Mouse (Mus musculus): ENCODE measurements at regions not wholly inside any gene's neighbourhood (a gene's known extent, or its start where the extent isn't known, plus 50 kb on each side); places are given as distances from the start of the nearest gene placed in this dataset.

DNA sequence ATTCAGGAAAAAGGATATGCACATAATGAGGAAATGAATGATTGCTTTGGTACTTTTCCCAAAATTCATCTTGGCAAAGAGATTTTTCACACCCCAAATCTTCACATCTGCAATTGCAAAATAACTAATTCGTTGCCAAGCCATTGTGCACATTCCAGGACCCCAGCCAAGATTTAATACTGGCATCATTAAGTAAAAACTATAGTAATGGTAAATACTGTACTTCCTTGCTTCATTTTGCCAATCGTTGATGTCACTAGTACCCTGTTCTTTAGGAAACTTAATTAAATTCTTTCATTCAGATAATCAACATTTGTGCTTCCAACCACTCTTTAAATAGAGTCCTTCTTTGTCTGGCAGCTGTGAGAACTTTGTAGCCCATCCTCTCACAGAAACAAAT is 303.6 kb downstream of the Arl4a start:
- Histone ChIP-seq H3K4me3 (ENCODE audit: low read depth, low read length) (no peak overlapping the region), H3K27ac (replicated peaks; ENCODE audit: low read depth, low read length) (no peak overlapping the region), H3K4me1 (ENCODE audit: control insufficient read depth, insufficient read depth, low read length) (no peaks in the 10 kb centered on the region), H3K9ac (ENCODE audit: low read length) (no peak overlapping the region), H3K27me3 (ENCODE audit: control insufficient read depth, insufficient read depth, low read length) (no peaks in the 10 kb centered on the region), H3K4me2 (ENCODE audit: low read depth, severe bottlenecking) (no peak overlapping the region), H3K36me3 (ENCODE audit: control insufficient read depth, insufficient read depth, low read length) (no peaks in the 10 kb centered on the region), H3K9me3 (ENCODE audit: control insufficient read depth, low read length) (no peaks in the 10 kb centered on the region)
- ATAC-seq (ENCODE audit: insufficient number of reproducible peaks, low FRiP score, low TSS enrichment, low read depth): no peak
- DNase-seq (ENCODE audit: low spot score): no peak
- 84% methylated on average over 2 of the region's 2 CpGs for WGBS

- Histone ChIP-seq H3K27ac (replicated peaks; ENCODE audit: low read depth, low read length) (no peak overlapping the region), H3K4me3 (ENCODE audit: low read depth, low read length) (no peak overlapping the region), H3K27me3 (ENCODE audit: control insufficient read depth, insufficient read depth, low read length) (no peaks in the 10 kb centered on the region), H3K36me3 (ENCODE audit: control insufficient read depth, insufficient read depth, low read length) (no peaks in the 10 kb centered on the region), H3K9me3 (ENCODE audit: control insufficient read depth, low read length) (no peaks in the 10 kb centered on the region), H3K4me1 (ENCODE audit: control insufficient read depth, insufficient read depth, low read length) (no peaks in the 10 kb centered on the region), H3K9ac (ENCODE audit: low read length) (no peak overlapping the region), H3K4me2 (ENCODE audit: low read depth, severe bottlenecking) (no peak overlapping the region)
- DNase-seq (ENCODE audit: low spot score): no peak
- no peak for ATAC-seq (ENCODE audit: insufficient number of reproducible peaks, low FRiP score, low TSS enrichment, low read depth)
- WGBS: 79% methylated on average over 3 of the region's 3 CpGs
These were observed 306.6 kb downstream of the Arl4a start for GRCm38 (mm10) chr12:39731177-39731576.

DNA sequence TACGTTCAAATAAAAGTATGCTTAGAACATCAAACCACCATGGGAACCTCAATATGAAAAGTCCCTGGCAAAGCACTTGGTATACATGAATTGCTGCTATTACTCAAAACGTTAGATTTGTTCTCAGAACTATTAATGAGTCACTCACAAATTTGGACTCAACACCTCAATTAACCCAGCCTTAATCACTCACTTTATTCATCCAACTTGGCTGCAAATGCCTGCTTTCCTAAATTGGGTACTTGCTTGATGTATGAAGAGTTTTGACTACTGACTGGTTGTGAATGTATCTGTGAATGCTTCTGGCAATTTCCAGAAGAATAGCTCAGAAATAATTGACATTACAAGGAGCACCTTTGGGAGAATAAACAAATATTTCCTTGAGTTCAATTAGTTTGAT is 308.6 kb downstream of the Arl4a start:
- no peak overlapping the region for H3K27ac ChIP-seq (replicated peaks; ENCODE audit: low read depth, low read length)
- WGBS: 82% methylated on average over 2 of the region's 2 CpGs
- no peak for ATAC-seq (ENCODE audit: insufficient number of reproducible peaks, low FRiP score, low TSS enrichment, low read depth)
- H3K4me1 ChIP-seq (ENCODE audit: control insufficient read depth, insufficient read depth, low read length): no peaks in the 10 kb centered on the region
- H3K4me2 ChIP-seq (ENCODE audit: low read depth, severe bottlenecking): no peak overlapping the region
- no peaks in the 10 kb centered on the region for H3K36me3 ChIP-seq (ENCODE audit: control insufficient read depth, insufficient read depth, low read length)
- H3K4me3 ChIP-seq (ENCODE audit: low read depth, low read length): no peak overlapping the region
- H3K27me3 ChIP-seq (ENCODE audit: control insufficient read depth, insufficient read depth, low read length): no peaks in the 10 kb centered on the region
- H3K9ac ChIP-seq (ENCODE audit: low read length): no peak overlapping the region
- H3K9me3 ChIP-seq (ENCODE audit: control insufficient read depth, low read length): no peaks in the 10 kb centered on the region
- DNase-seq (ENCODE audit: low spot score): no peak

GRCm38 (mm10) chr12:39724172-39724571 is 313.7 kb downstream of the Arl4a start:
- Histone ChIP-seq H3K36me3 (ENCODE audit: control insufficient read depth, insufficient read depth, low read length) (no peaks in the 10 kb centered on the region), H3K27me3 (ENCODE audit: control insufficient read depth, insufficient read depth, low read length) (no peaks in the 10 kb centered on the region), H3K9ac (ENCODE audit: low read length) (no peak overlapping the region), H3K9me3 (ENCODE audit: control insufficient read depth, low read length) (no peaks in the 10 kb centered on the region), H3K4me1 (ENCODE audit: control insufficient read depth, insufficient read depth, low read length) (no peaks in the 10 kb centered on the region), H3K27ac (replicated peaks; ENCODE audit: low read depth, low read length) (no peak overlapping the region), H3K4me3 (ENCODE audit: low read depth, low read length) (no peak overlapping the region), H3K4me2 (ENCODE audit: low read depth, severe bottlenecking) (no peak overlapping the region)
- DNase-seq (ENCODE audit: low spot score): no peak
- 88% methylated on average over 2 of the region's 2 CpGs for WGBS
- ATAC-seq (ENCODE audit: insufficient number of reproducible peaks, low FRiP score, low TSS enrichment, low read depth): no peak

- Histone ChIP-seq H3K4me3 (ENCODE audit: low read depth, low read length) (no peak overlapping the region), H3K9ac (ENCODE audit: low read length) (no peak overlapping the region), H3K27ac (replicated peaks; ENCODE audit: low read depth, low read length) (no peak overlapping the region), H3K4me2 (ENCODE audit: low read depth, severe bottlenecking) (no peak overlapping the region), H3K27me3 (ENCODE audit: control insufficient read depth, insufficient read depth, low read length) (no peaks in the 10 kb centered on the region), H3K9me3 (ENCODE audit: control insufficient read depth, low read length) (no peaks in the 10 kb centered on the region), H3K36me3 (ENCODE audit: control insufficient read depth, insufficient read depth, low read length) (no peaks in the 10 kb centered on the region), H3K4me1 (ENCODE audit: control insufficient read depth, insufficient read depth, low read length) (no peaks in the 10 kb centered on the region)
- DNase-seq (ENCODE audit: low spot score) (no peak), ATAC-seq (ENCODE audit: insufficient number of reproducible peaks, low FRiP score, low TSS enrichment, low read depth) (no peak)
- WGBS: 64% methylated on average over 4 of the region's 4 CpGs
These were observed 322.7 kb downstream of the Arl4a start for GRCm38 (mm10) chr12:39715120-39715519.

- H3K9ac ChIP-seq (ENCODE audit: low read length): no peak overlapping the region
- no peak overlapping the region for H3K4me3 ChIP-seq (ENCODE audit: low read depth, low read length)
- DNase-seq (ENCODE audit: low spot score) (no peak), ATAC-seq (ENCODE audit: insufficient number of reproducible peaks, low FRiP score, low TSS enrichment, low read depth) (no peak)
- no peak overlapping the region for H3K27ac ChIP-seq (replicated peaks; ENCODE audit: low read depth, low read length)
- H3K36me3 ChIP-seq (ENCODE audit: control insufficient read depth, insufficient read depth, low read length): no peaks in the 10 kb centered on the region
- 92% methylated on average over 2 of the region's 2 CpGs for WGBS
- no peak overlapping the region for H3K4me2 ChIP-seq (ENCODE audit: low read depth, severe bottlenecking)
- no peaks in the 10 kb centered on the region for H3K4me1 ChIP-seq (ENCODE audit: control insufficient read depth, insufficient read depth, low read length)
- no peaks in the 10 kb centered on the region for H3K27me3 ChIP-seq (ENCODE audit: control insufficient read depth, insufficient read depth, low read length)
- H3K9me3 ChIP-seq (ENCODE audit: control insufficient read depth, low read length): no peaks in the 10 kb centered on the region
These were observed 323.5 kb downstream of the Arl4a start for GRCm38 (mm10) chr12:39714169-39714794.

DNA sequence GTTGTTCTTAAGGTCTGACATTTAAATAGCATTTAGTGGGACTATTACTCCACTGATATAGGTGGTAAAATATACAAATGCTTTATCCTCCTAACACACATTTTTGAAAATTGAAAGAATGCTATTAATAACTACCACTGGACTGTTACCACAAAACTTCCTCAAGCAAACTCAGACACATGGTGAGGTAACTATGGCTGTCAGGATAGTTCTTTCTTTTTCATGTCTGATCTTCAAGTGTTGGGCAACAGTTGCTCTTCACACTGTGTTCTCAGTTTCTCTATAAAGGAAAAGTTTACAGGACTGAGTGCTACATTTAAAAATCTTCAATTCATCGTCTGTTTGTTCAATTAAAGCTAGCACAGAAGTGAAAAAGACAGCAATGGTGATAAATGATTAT is 326.0 kb downstream of the Arl4a start:
- WGBS: 85% methylated on average over 1 of the region's 1 CpGs
- Histone ChIP-seq H3K4me1 (ENCODE audit: control insufficient read depth, insufficient read depth, low read length) (no peaks in the 10 kb centered on the region), H3K9me3 (ENCODE audit: control insufficient read depth, low read length) (no peaks in the 10 kb centered on the region), H3K36me3 (ENCODE audit: control insufficient read depth, insufficient read depth, low read length) (no peaks in the 10 kb centered on the region), H3K4me3 (ENCODE audit: low read depth, low read length) (no peak overlapping the region), H3K4me2 (ENCODE audit: low read depth, severe bottlenecking) (no peak overlapping the region), H3K9ac (ENCODE audit: low read length) (no peak overlapping the region), H3K27me3 (ENCODE audit: control insufficient read depth, insufficient read depth, low read length) (no peaks in the 10 kb centered on the region), H3K27ac (replicated peaks; ENCODE audit: low read depth, low read length) (no peak overlapping the region)
- ATAC-seq (ENCODE audit: insufficient number of reproducible peaks, low FRiP score, low TSS enrichment, low read depth) (no peak), DNase-seq (ENCODE audit: low spot score) (no peak)

GRCm38 (mm10) chr12:39709850-39710249 is 328.0 kb downstream of the Arl4a start:
- Histone ChIP-seq H3K36me3 (ENCODE audit: control insufficient read depth, insufficient read depth, low read length) (no peaks in the 10 kb centered on the region), H3K27me3 (ENCODE audit: control insufficient read depth, insufficient read depth, low read length) (no peaks in the 10 kb centered on the region), H3K9ac (ENCODE audit: low read length) (no peak overlapping the region), H3K27ac (replicated peaks; ENCODE audit: low read depth, low read length) (no peak overlapping the region), H3K4me1 (ENCODE audit: control insufficient read depth, insufficient read depth, low read length) (no peaks in the 10 kb centered on the region), H3K4me2 (ENCODE audit: low read depth, severe bottlenecking) (no peak overlapping the region), H3K9me3 (ENCODE audit: control insufficient read depth, low read length) (no peaks in the 10 kb centered on the region), H3K4me3 (ENCODE audit: low read depth, low read length) (no peak overlapping the region)
- WGBS: 90% methylated on average over 5 of the region's 5 CpGs
- no peak for DNase-seq (ENCODE audit: low spot score)
- no peak for ATAC-seq (ENCODE audit: insufficient number of reproducible peaks, low FRiP score, low TSS enrichment, low read depth)

DNA sequence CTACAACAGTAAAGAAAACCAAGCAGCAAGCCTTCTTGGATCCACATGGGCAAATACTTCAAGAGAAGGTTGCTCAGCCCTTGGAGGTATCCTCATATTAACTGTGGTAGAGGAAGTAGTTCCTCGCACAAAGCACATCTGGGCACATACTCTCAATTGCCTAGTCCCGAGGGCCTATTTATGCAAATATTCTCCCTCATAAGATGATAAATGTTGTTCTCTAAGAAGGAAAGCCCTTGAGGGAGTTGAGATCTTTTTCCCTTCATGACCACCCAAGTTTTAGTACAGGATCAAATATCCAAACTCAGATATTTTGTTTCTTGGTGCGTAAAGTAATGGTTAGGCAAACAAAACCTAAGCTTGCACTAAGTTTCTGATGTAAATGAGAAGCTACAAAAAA is 340.6 kb downstream of the Arl4a start:
- Histone ChIP-seq H3K9me3 (ENCODE audit: control insufficient read depth, low read length) (no peaks in the 10 kb centered on the region), H3K36me3 (ENCODE audit: control insufficient read depth, insufficient read depth, low read length) (no peaks in the 10 kb centered on the region), H3K4me2 (ENCODE audit: low read depth, severe bottlenecking) (no peak overlapping the region), H3K27me3 (ENCODE audit: control insufficient read depth, insufficient read depth, low read length) (no peaks in the 10 kb centered on the region), H3K27ac (replicated peaks; ENCODE audit: low read depth, low read length) (no peak overlapping the region), H3K4me3 (ENCODE audit: low read depth, low read length) (no peak overlapping the region), H3K4me1 (ENCODE audit: control insufficient read depth, insufficient read depth, low read length) (no peaks in the 10 kb centered on the region), H3K9ac (ENCODE audit: low read length) (no peak overlapping the region)
- DNase-seq (ENCODE audit: low spot score) (no peak), ATAC-seq (ENCODE audit: insufficient number of reproducible peaks, low FRiP score, low TSS enrichment, low read depth) (no peak)
- 75% methylated on average over 3 of the region's 3 CpGs for WGBS
